Mouse (Mus musculus): ENCODE data around the gene Spin1. TPM values are rescaled to one million over a fixed set of nuclear protein-coding genes. Genes with fewer than 3 reads are reported as not detected.

Gene Spin1
- total and polyA plus RNA-seq, 3 experiments: 16.6 to 47.3 (median 23.7) TPM

DNA sequence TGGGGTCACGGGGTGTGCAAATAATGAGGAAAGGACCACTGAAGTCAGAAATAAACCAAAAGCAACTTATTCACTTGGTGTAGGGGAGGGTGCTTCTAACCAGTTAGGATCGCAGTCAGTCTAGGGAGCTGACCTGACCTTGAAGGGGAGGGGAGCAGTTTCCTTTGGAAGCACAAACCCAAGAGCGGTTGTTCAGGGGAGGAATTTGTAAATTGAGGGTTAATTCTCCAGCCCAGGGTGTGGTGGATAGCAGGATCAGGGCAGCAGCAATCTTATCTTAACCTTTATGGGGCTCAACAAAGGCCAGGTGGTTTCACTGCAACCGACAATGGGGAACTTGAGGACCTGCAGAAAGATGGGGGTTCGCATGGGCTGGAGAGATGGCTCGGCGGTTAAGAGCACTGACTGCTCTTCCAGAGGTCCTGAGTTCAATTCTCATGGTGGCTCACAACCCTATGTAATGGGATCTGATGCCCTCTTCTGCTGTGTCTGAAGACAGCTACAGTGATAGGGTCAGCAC, 5.4 kb upstream of the Spin1 start:
- Histone ChIP-seq H3K36me3 (ENCODE audit: control insufficient read depth in 1 of 2, insufficient read depth in 2 of 2, low read length in 2 of 2) (peaks cover 0 to 25% of the 10 kb centered on the region in 2 experiments; a peak in 2 of 4 replicates), H3K27me3 (ENCODE audit: control insufficient read depth in 1 of 2, insufficient read depth in 2 of 2, low read length in 2 of 2) (no peaks in the 10 kb centered on the region), H3K9ac (ENCODE audit: control insufficient read depth, low read depth, low read length, poor library complexity, severe bottlenecking) (no peak overlapping the region), H3K4me1 (ENCODE audit: control insufficient read depth in 1 of 2, insufficient read depth in 2 of 2, low read length in 2 of 2) (peaks cover 8 to 28% of the 10 kb centered on the region in 2 experiments; a peak in 3 of 4 replicates), H3K4me3 (ENCODE audit: control insufficient read depth in 1 of 2, insufficient read depth in 1 of 2, low read depth in 2 of 2, low read length in 2 of 2) (no peak overlapping the region), H3K27ac (ENCODE audit: control insufficient read depth, low read depth, low read length) (peak overlapping the region; percentile 29), H3K9me3 (replicated peaks; ENCODE audit: insufficient read depth, low read length) (no peaks in the 10 kb centered on the region), H3K79me2 (ENCODE audit: control insufficient read depth, insufficient read depth, low read length, poor library complexity) (no peaks in the 10 kb centered on the region)
- DNase-seq (ENCODE audit: low read depth, low spot score): peak; percentile 52
- TF ChIP-seq TAL1 (IDR thresholded peaks at IDR 0.05; ENCODE audit: low read length) (no peak), USF2 (IDR thresholded peaks at IDR 0.05; ENCODE audit: borderline replicate concordance in 1 of 2, insufficient read depth in 1 of 2, low read depth in 1 of 2, low read length in 2 of 2) (no peak), CHD2 (IDR thresholded peaks at IDR 0.05; ENCODE audit: low read length) (no peak), EP300 (IDR thresholded peaks at IDR 0.05; ENCODE audit: low read depth in 1 of 2, low read length in 2 of 2) (peak in 1 of 2 experiments; percentile 64; a peak in 2 of 4 replicates), GATA1 (IDR thresholded peaks at IDR 0.05; ENCODE audit: low read depth, low read length) (0 out of 2 replicates have a peak, but pooled peaks have one; percentile 25), RCOR1 (IDR thresholded peaks at IDR 0.05; ENCODE audit: low read depth, low read length) (0 out of 2 replicates have a peak, but pooled peaks have one; percentile 30), NELFE (IDR thresholded peaks at IDR 0.05; ENCODE audit: low read depth, low read length) (no peak), MAZ (IDR thresholded peaks at IDR 0.05; ENCODE audit: low read depth, low read length) (no peak), USF1 (IDR thresholded peaks at IDR 0.05; ENCODE audit: low read depth, low read length) (no peak), TBP (IDR thresholded peaks at IDR 0.05; ENCODE audit: low read depth, low read length) (peak; percentile 91), POLR2AphosphoS2 (IDR thresholded peaks at IDR 0.05; ENCODE audit: low read length) (no peak)

DNA sequence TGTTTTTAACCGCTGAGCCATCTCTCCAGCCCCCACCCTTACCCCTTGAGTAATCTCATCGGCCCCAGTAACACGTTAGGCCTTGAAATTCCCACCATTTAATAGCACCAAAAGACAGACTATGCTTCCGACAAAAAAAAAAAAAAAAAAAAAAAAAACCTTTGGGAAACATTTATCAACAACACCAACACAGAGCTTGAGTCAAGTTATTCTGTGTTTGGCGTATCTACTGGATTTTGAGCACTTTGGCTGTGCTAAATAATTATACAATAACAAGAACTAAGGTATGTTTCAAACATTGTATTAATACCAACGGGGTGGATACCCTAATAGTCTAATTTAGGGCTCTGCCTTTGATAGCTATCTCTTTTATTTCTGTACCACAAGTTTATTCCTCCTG, 4.0 kb upstream of the Spin1 start:
- Histone ChIP-seq H3K4me3 (ENCODE audit: control insufficient read depth in 1 of 2, insufficient read depth in 1 of 2, low read depth in 2 of 2, low read length in 2 of 2) (no peak overlapping the region), H3K27ac (ENCODE audit: control insufficient read depth, low read depth, low read length) (no peak overlapping the region), H3K4me1 (ENCODE audit: control insufficient read depth in 1 of 2, insufficient read depth in 2 of 2, low read length in 2 of 2) (peaks cover 8 to 26% of the 10 kb centered on the region in 2 experiments; a peak in 3 of 4 replicates)

GRCm38 (mm10) chr13:51099560-51100232, 984 bp upstream of the Spin1 start:
- Histone ChIP-seq H3K27ac (ENCODE audit: control insufficient read depth, low read depth, low read length) (peak overlapping the region; percentile 63), H3K4me3 (ENCODE audit: control insufficient read depth in 1 of 2, insufficient read depth in 1 of 2, low read depth in 2 of 2, low read length in 2 of 2) (peak overlapping the region; percentile 75 to 99)
- DNase-seq (ENCODE audit: low read depth, low spot score): peak; percentile 79
- TF ChIP-seq USF2 (IDR thresholded peaks at IDR 0.05; ENCODE audit: borderline replicate concordance in 1 of 2, insufficient read depth in 1 of 2, low read depth in 1 of 2, low read length in 2 of 2) (no peak), TCF12 (IDR thresholded peaks at IDR 0.05; ENCODE audit: low read depth, low read length) (no peak), RAD21 (IDR thresholded peaks at IDR 0.05; ENCODE audit: low read depth, low read length) (no peak), EP300 (IDR thresholded peaks at IDR 0.05; ENCODE audit: low read depth in 1 of 2, low read length in 2 of 2) (no peak; a peak in 1 of 4 replicates), ZKSCAN1 (IDR thresholded peaks at IDR 0.05; ENCODE audit: low read depth, low read length) (no peak), USF1 (IDR thresholded peaks at IDR 0.05; ENCODE audit: low read depth, low read length) (no peak), KAT2A (conservative IDR thresholded peaks at IDR 0.05; ENCODE audit: low read depth, low read length) (no peak), MXI1 (IDR thresholded peaks at IDR 0.05; ENCODE audit: low read depth, low read length) (no peak), MYB (IDR thresholded peaks at IDR 0.05; ENCODE audit: low read depth, low read length) (no peak), E2F4 (IDR thresholded peaks at IDR 0.05; ENCODE audit: borderline replicate concordance, low read depth, low read length) (no peak), UBTF (IDR thresholded peaks at IDR 0.05; ENCODE audit: borderline replicate concordance, insufficient read depth, low read depth, low read length) (no peak), ETS1 (IDR thresholded peaks at IDR 0.05; ENCODE audit: low read depth, low read length) (peak; percentile 22; the same call in 1 of the 2 replicates), MAFK (IDR thresholded peaks at IDR 0.05; ENCODE audit: borderline replicate concordance, low read depth, low read length) (no peak), SIN3A (IDR thresholded peaks at IDR 0.05; ENCODE audit: low read length) (no peak; the same call in 1 of the 2 replicates), RCOR1 (IDR thresholded peaks at IDR 0.05; ENCODE audit: low read depth, low read length) (no peak)

More for the DNA sequence above, 4.0 kb upstream of the Spin1 start:
- Histone ChIP-seq H3K79me2 (ENCODE audit: control insufficient read depth, insufficient read depth, low read length, poor library complexity) (peaks cover 9% of the 10 kb centered on the region), H3K36me3 (ENCODE audit: control insufficient read depth in 1 of 2, insufficient read depth in 2 of 2, low read length in 2 of 2) (peaks cover 0 to 25% of the 10 kb centered on the region in 2 experiments; a peak in 2 of 4 replicates), H3K9ac (ENCODE audit: control insufficient read depth, low read depth, low read length, poor library complexity, severe bottlenecking) (no peak overlapping the region), H3K9me3 (replicated peaks; ENCODE audit: insufficient read depth, low read length) (no peaks in the 10 kb centered on the region), H3K27me3 (ENCODE audit: control insufficient read depth in 1 of 2, insufficient read depth in 2 of 2, low read length in 2 of 2) (no peaks in the 10 kb centered on the region)
- no peak for DNase-seq (ENCODE audit: low read depth, low spot score)
- TF ChIP-seq ETS1 (IDR thresholded peaks at IDR 0.05; ENCODE audit: low read depth, low read length) (no peak), POLR2A (IDR thresholded peaks at IDR 0.05; ENCODE audit: control insufficient read depth in 1 of 2, insufficient read depth in 1 of 2, low read depth in 1 of 2, low read length in 2 of 2, poor library complexity in 1 of 2) (no peak), ZNF384 (IDR thresholded peaks at IDR 0.05; ENCODE audit: low read depth, low read length) (0 out of 2 replicates have a peak, but pooled peaks have one; percentile 15)

More at GRCm38 (mm10) chr13:51099560-51100232, 984 bp upstream of the Spin1 start:
- Histone ChIP-seq H3K27me3 (ENCODE audit: control insufficient read depth in 1 of 2, insufficient read depth in 2 of 2, low read length in 2 of 2) (no peaks in the 10 kb centered on the region), H3K9ac (ENCODE audit: control insufficient read depth, low read depth, low read length, poor library complexity, severe bottlenecking) (peak overlapping the region; percentile 59), H3K4me1 (ENCODE audit: control insufficient read depth in 1 of 2, insufficient read depth in 2 of 2, low read length in 2 of 2) (peaks cover 8 to 21% of the 10 kb centered on the region in 2 experiments), H3K36me3 (ENCODE audit: control insufficient read depth in 1 of 2, insufficient read depth in 2 of 2, low read length in 2 of 2) (peaks cover 0 to 29% of the 10 kb centered on the region in 2 experiments; a peak in 2 of 4 replicates), H3K9me3 (replicated peaks; ENCODE audit: insufficient read depth, low read length) (no peaks in the 10 kb centered on the region), H3K79me2 (ENCODE audit: control insufficient read depth, insufficient read depth, low read length, poor library complexity) (peaks cover 39% of the 10 kb centered on the region)

Data from MEL (cell line).